Mouse (Mus musculus) kidney, embryonic 15.5 days (tissue): ENCODE measurements around the gene Znrf3. TPM values are rescaled to one million over a fixed set of nuclear protein-coding genes. Genes with fewer than 3 reads are reported as not detected.

Experiments used
- ATAC-seq: fragments of 200-750 bp; cut with Nextera tagmentation; replicated peaks from 2 replicates; pipeline ENCODE4 v1.8.0; 2017; ENCODE audit warnings: moderate TSS enrichment; ENCODE audit not compliant: low FRiP score
- H3K27ac ChIP-seq: fragments of 300-500 bp; sonication (generic); 2 replicates; pipeline ENCODE4 v1.5.1; 2015; ENCODE audit warnings: mild to moderate bottlenecking, inconsistent platforms
- H3K27me3 ChIP-seq: fragments of 300-500 bp; sonication (generic); 2 replicates; pipeline ENCODE4 v1.6.1; 2015; ENCODE audit warnings: inconsistent platforms
- H3K36me3 ChIP-seq: fragments of 300-500 bp; sonication (generic); 2 replicates; pipeline ENCODE4 v1.6.1; 2015; ENCODE audit warnings: inconsistent platforms
- H3K4me1 ChIP-seq: fragments of 300-500 bp; sonication (generic); 2 replicates; pipeline ENCODE4 v1.6.1; 2015; ENCODE audit warnings: inconsistent platforms
- H3K4me2 ChIP-seq: fragments of 300-500 bp; sonication (generic); 2 replicates; pipeline ENCODE4 v1.6.1; 2015; ENCODE audit warnings: moderate library complexity, mild to moderate bottlenecking, inconsistent platforms
- H3K4me3 ChIP-seq: fragments of 300-500 bp; sonication (generic); replicated peaks from 2 replicates; pipeline ENCODE4 v1.5.1; 2015; ENCODE audit warnings: mild to moderate bottlenecking, inconsistent platforms
- H3K9ac ChIP-seq: fragments of 300-500 bp; sonication (generic); 2 replicates; pipeline ENCODE4 v1.6.1; 2015; ENCODE audit warnings: mild to moderate bottlenecking, inconsistent platforms
- H3K9me3 ChIP-seq: fragments of 300-500 bp; sonication (generic); replicated peaks from 2 replicates; pipeline ENCODE4 v1.6.1; 2016; ENCODE audit warnings: inconsistent platforms
- WGBS: fragments of 180-500 bp; shearing (Covaris S2); methylation state at CpG from one replicate; pipeline ENCODE4 v1.1.7; 2015; ENCODE audit warnings: mixed read lengths; 5-methylcytosine and 5-hydroxymethylcytosine counted together
- polyA plus RNA-seq: library from polyadenylated mRNA; unstranded; fragments of >200 nt; fragmentation: Nextera tagmentation; extraction: Ambion mirVana; gene quantifications from 2 replicates; pipeline ENCODE4 v1.2.1, GENCODE M21; 2015

The Znrf3 gene
- polyA plus RNA-seq, 1 experiment from 2014 or later: 17.5 TPM

- Histone ChIP-seq H3K4me2 (no peak overlapping the region), H3K36me3 (peaks cover 7% of the 10 kb centered on the region), H3K4me3 (no peak overlapping the region), H3K27ac (no peak overlapping the region), H3K9ac (no peak overlapping the region), H3K4me1 (peaks cover 20% of the 10 kb centered on the region), H3K27me3 (no peaks in the 10 kb centered on the region), H3K9me3 (no peaks in the 10 kb centered on the region)
- no peak for ATAC-seq
- WGBS: 74% methylated on average over 4 of the region's 4 CpGs
Observed at GRCm38 (mm10) chr11:5275216-5275615, 169.4 kb downstream of the Znrf3 start.

GRCm38 (mm10) chr11:5272536-5273234, 172.0 kb downstream of the Znrf3 start:
- Histone ChIP-seq H3K27me3 (no peaks in the 10 kb centered on the region), H3K36me3 (no peaks in the 10 kb centered on the region), H3K4me1 (peaks cover 17% of the 10 kb centered on the region), H3K9ac (no peak overlapping the region), H3K9me3 (no peaks in the 10 kb centered on the region), H3K4me3 (no peak overlapping the region), H3K4me2 (no peak overlapping the region), H3K27ac (no peak overlapping the region)
- no peak for ATAC-seq
- WGBS: 74% methylated on average over 9 of the region's 9 CpGs

GRCm38 (mm10) chr11:5272066-5272360, 172.6 kb downstream of the Znrf3 start:
- no peak overlapping the region for H3K4me3 ChIP-seq
- peak overlapping the region; percentile 49; the same call in 1 of the 2 replicates for H3K27ac ChIP-seq
- no peak overlapping the region for H3K4me2 ChIP-seq
- H3K36me3 ChIP-seq: no peaks in the 10 kb centered on the region
- H3K9ac ChIP-seq: no peak overlapping the region
- 67% methylated on average over 4 of the region's 4 CpGs for WGBS
- H3K4me1 ChIP-seq: peaks cover 22% of the 10 kb centered on the region
- no peaks in the 10 kb centered on the region for H3K9me3 ChIP-seq
- no peak for ATAC-seq
- H3K27me3 ChIP-seq: no peaks in the 10 kb centered on the region

GRCm38 (mm10) chr11:5271274-5272065, 173.2 kb downstream of the Znrf3 start:
- WGBS: 33% methylated on average over 9 of the region's 9 CpGs
- no peak for ATAC-seq
- no peaks in the 10 kb centered on the region for H3K36me3 ChIP-seq

GRCm38 (mm10) chr11:5269846-5270461, 174.7 kb downstream of the Znrf3 start:
- no peak for ATAC-seq
- WGBS: 92% methylated on average over 8 of the region's 8 CpGs
- H3K36me3 ChIP-seq: no peaks in the 10 kb centered on the region
- H3K9ac ChIP-seq: no peak overlapping the region
- no peak overlapping the region for H3K27ac ChIP-seq
- no peak overlapping the region for H3K4me3 ChIP-seq
- peaks cover 22% of the 10 kb centered on the region for H3K4me1 ChIP-seq
- H3K4me2 ChIP-seq: no peak overlapping the region
- H3K27me3 ChIP-seq: no peaks in the 10 kb centered on the region
- H3K9me3 ChIP-seq: no peaks in the 10 kb centered on the region

More at GRCm38 (mm10) chr11:5271274-5272065, 173.2 kb downstream of the Znrf3 start:
- Histone ChIP-seq H3K4me1 (peaks cover 22% of the 10 kb centered on the region), H3K9ac (no peak overlapping the region), H3K9me3 (no peaks in the 10 kb centered on the region), H3K4me3 (no peak overlapping the region), H3K4me2 (no peak overlapping the region), H3K27me3 (no peaks in the 10 kb centered on the region), H3K27ac (peak overlapping the region; percentile 49)

- no peaks in the 10 kb centered on the region for H3K27me3 ChIP-seq
- peaks cover 17% of the 10 kb centered on the region for H3K4me1 ChIP-seq
- no peak overlapping the region for H3K9ac ChIP-seq
- H3K4me3 ChIP-seq: no peak overlapping the region
- no peak overlapping the region for H3K27ac ChIP-seq
- no peaks in the 10 kb centered on the region for H3K36me3 ChIP-seq
- ATAC-seq: no peak
- no peak overlapping the region for H3K4me2 ChIP-seq
- H3K9me3 ChIP-seq: no peaks in the 10 kb centered on the region
- WGBS: 79% methylated on average over 8 of the region's 8 CpGs
Observed at GRCm38 (mm10) chr11:5265764-5266163, 178.9 kb downstream of the Znrf3 start.

- no peaks in the 10 kb centered on the region for H3K9me3 ChIP-seq
- H3K4me2 ChIP-seq: no peak overlapping the region
- H3K27ac ChIP-seq: no peak overlapping the region
- WGBS: 57% methylated on average over 26 of the region's 26 CpGs
- no peak overlapping the region for H3K9ac ChIP-seq
- H3K36me3 ChIP-seq: no peaks in the 10 kb centered on the region
- no peak overlapping the region for H3K4me3 ChIP-seq
- peaks cover 30% of the 10 kb centered on the region for H3K4me1 ChIP-seq
- no peaks in the 10 kb centered on the region for H3K27me3 ChIP-seq
- no peak for ATAC-seq
Observed at GRCm38 (mm10) chr11:5263078-5263730, 181.4 kb downstream of the Znrf3 start.

GRCm38 (mm10) chr11:5261508-5262392, 182.9 kb downstream of the Znrf3 start, which contains the start of gene Kremen1:
Kremen1 (minus strand) TSS chr11:5261558.
- H3K36me3 ChIP-seq: no peaks in the 10 kb centered on the region
- WGBS: 4% methylated on average over 41 of the region's 80 CpGs
- no peaks in the 10 kb centered on the region for H3K9me3 ChIP-seq
- H3K4me1 ChIP-seq: peaks cover 29% of the 10 kb centered on the region
- no peaks in the 10 kb centered on the region for H3K27me3 ChIP-seq
- H3K27ac ChIP-seq: peak within 1 kb of the TSS; percentile 84
- peak within 1 kb of the TSS; percentile 87 for H3K9ac ChIP-seq
- H3K4me3 ChIP-seq: peak within 1 kb of the TSS; percentile 94
- peak; percentile 97 for ATAC-seq
- H3K4me2 ChIP-seq: peak within 1 kb of the TSS; percentile 78

GRCm38 (mm10) chr11:5260942-5261459, 183.6 kb downstream of the Znrf3 start:
- peaks cover 36% of the 10 kb centered on the region for H3K4me1 ChIP-seq
- peak; percentile 50 for ATAC-seq
- H3K9me3 ChIP-seq: no peaks in the 10 kb centered on the region
- peak overlapping the region; percentile 84 for H3K27ac ChIP-seq
- peak overlapping the region; percentile 94 for H3K4me3 ChIP-seq
- under 1% methylated on average over 36 of the region's 42 CpGs for WGBS
- H3K4me2 ChIP-seq: peak overlapping the region; percentile 78
- H3K27me3 ChIP-seq: no peaks in the 10 kb centered on the region
- peak overlapping the region; percentile 87 for H3K9ac ChIP-seq
- no peaks in the 10 kb centered on the region for H3K36me3 ChIP-seq

- WGBS: 22% methylated on average over 10 of the region's 10 CpGs
- peak overlapping the region; percentile 84 for H3K27ac ChIP-seq
- no peak for ATAC-seq
- H3K9me3 ChIP-seq: no peaks in the 10 kb centered on the region
- H3K4me3 ChIP-seq: peak overlapping the region; percentile 94
- peak overlapping the region; percentile 87; the same call in 1 of the 2 replicates for H3K9ac ChIP-seq
- H3K4me2 ChIP-seq: peak overlapping the region; percentile 78
- H3K27me3 ChIP-seq: no peaks in the 10 kb centered on the region
- H3K36me3 ChIP-seq: no peaks in the 10 kb centered on the region
- peaks cover 42% of the 10 kb centered on the region for H3K4me1 ChIP-seq
Observed at GRCm38 (mm10) chr11:5259944-5260598, 184.6 kb downstream of the Znrf3 start.
